Mouse (Mus musculus) erythroblast, embryonic 14.5 days (primary cell): ENCODE data around the gene Map1b.

Experiments
- GATA1 ChIP-seq: IDR thresholded peaks from 2 replicates; pipeline ENCODE4 v1.6.1; 2012; ENCODE audit warnings: low read length, inconsistent platforms, mixed read lengths
- TAL1 ChIP-seq: IDR thresholded peaks from 3 replicates; pipeline ENCODE4 v1.6.1; 2012; ENCODE audit warnings: low read length, inconsistent platforms, mixed read lengths

DNA sequence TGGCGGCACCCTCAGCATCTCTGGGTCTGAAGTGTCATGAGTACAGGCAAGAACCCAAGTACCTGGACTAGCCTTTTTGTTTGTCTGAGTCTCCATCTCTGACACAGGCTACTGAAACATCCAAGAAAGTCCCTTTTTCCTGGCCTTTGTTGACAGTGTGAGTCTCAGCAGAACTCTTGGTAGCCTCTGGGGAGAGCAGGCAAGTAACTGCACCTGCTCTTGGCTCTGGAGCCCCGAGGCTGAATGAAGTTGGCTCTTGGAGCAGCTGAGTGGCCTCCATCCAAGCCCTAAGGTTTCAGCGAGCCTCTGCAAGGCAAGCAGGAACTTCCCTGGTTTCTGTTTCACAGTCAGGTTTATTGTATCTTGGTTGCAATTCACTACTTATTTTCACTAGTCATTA, 46.7 kb upstream of the Map1b start:
- TF ChIP-seq TAL1 (no peak), GATA1 (no peak)
